Mouse (Mus musculus) forebrain, postnatal 0 days (tissue): ENCODE measurements around the gene Cdk2ap2. TPM values are rescaled to one million over a fixed set of nuclear protein-coding genes. Genes with fewer than 3 reads are reported as not detected.

Source experiments
- ATAC-seq: fragments of 200-750 bp; cut with Nextera tagmentation; 2 replicates; pipeline ENCODE4 v1.8.0; 2017; ENCODE audit warnings: mild to moderate bottlenecking, moderate library complexity
- DNase-seq: peaks from one replicate; pipeline ENCODE4 v3.0.0-alpha.2; 2015
- H3K27ac ChIP-seq: fragments of 300-500 bp; sonication (generic); 2 replicates; pipeline ENCODE4 v1.5.1; 2014; ENCODE audit warnings: low read depth, mild to moderate bottlenecking, antibody characterized with exemption, low read length, moderate library complexity, mixed read lengths
- H3K27me3 ChIP-seq: fragments of 300-500 bp; sonication (generic); 2 replicates; pipeline ENCODE4 v1.6.1; 2014; ENCODE audit warnings: mild to moderate bottlenecking, low read length, mixed read lengths; ENCODE audit not compliant: insufficient read depth
- H3K36me3 ChIP-seq: fragments of 300-500 bp; sonication (generic); 2 replicates; pipeline ENCODE4 v1.6.1; 2014; ENCODE audit warnings: mild to moderate bottlenecking, moderate library complexity; ENCODE audit not compliant: insufficient read depth
- H3K4me1 ChIP-seq: fragments of 300-500 bp; sonication (generic); 2 replicates; pipeline ENCODE4 v1.6.1; 2014; ENCODE audit warnings: antibody characterized with exemption; ENCODE audit not compliant: insufficient read depth
- H3K4me2 ChIP-seq: fragments of 300-500 bp; sonication (generic); 2 replicates; pipeline ENCODE4 v1.6.1; 2014; ENCODE audit warnings: low read depth, mild to moderate bottlenecking, moderate library complexity
- H3K4me3 ChIP-seq: fragments of 300-500 bp; sonication (generic); 2 replicates; pipeline ENCODE4 v1.5.1; 2014; ENCODE audit warnings: low read depth, low read length, mixed read lengths
- H3K9ac ChIP-seq: fragments of 300-500 bp; sonication (generic); 2 replicates; pipeline ENCODE4 v1.6.1; 2014; ENCODE audit warnings: mild to moderate bottlenecking
- H3K9me3 ChIP-seq: fragments of 300-500 bp; sonication (generic); 2 replicates; pipeline ENCODE4 v1.6.1; 2016; ENCODE audit warnings: low read length
- CTCF ChIP-seq: sonication (generic); IDR thresholded peaks from 2 replicates; pipeline ENCODE4 v1.5.1; 2016; ENCODE audit warnings: antibody characterized with exemption, control low read depth, low read depth
- WGBS: fragments of 180-500 bp; shearing (Covaris S2); extraction: QIAGEN DNeasy Blood & Tissue Kit; methylation state at CpG from one replicate; pipeline ENCODE4 v1.1.7; 2014; 5-methylcytosine and 5-hydroxymethylcytosine counted together
- polyA plus RNA-seq: library from polyadenylated mRNA; unstranded; fragments of >200 nt; fragmentation: Nextera tagmentation; extraction: Ambion mirVana; gene quantifications from 2 replicates; pipeline ENCODE4 v1.2.1, GENCODE M21; 2015
- total RNA-seq: library from RNA; depleted of rRNA; stranded (reverse); fragments of >200 nt; gene quantifications from 2 replicates; pipeline ENCODE4 v1.2.3, GENCODE M21; 2014

Gene Cdk2ap2
- total and polyA plus RNA-seq, 2 experiments from 2014 or later: 34.4 to 59.9 TPM

DNA sequence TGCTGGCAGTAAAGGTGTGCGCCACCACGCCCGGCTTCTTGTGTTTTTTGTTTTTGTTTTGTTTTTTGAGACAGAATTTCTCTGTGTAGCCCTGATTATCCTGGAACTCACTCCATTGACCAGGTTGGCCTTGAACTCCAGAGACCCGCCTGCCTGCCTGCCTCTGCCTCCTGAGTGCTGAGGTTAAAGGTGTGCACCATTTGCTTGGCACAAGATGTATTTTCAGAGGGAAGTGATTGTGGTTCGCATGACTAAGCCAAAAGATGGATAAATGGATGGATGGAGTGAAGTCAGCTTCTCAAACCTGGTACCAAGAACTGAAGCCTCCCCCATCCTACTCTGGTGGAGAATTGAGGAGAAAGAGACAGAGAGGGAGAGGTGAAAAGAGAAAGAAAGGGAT is 42.4 kb upstream of the Cdk2ap2 start:
- H3K4me2 ChIP-seq: no peak overlapping the region
- no peaks in the 10 kb centered on the region for H3K36me3 ChIP-seq
- H3K9ac ChIP-seq: no peak overlapping the region
- WGBS: 86% methylated on average over 5 of the region's 5 CpGs
- no peaks in the 10 kb centered on the region for H3K27me3 ChIP-seq
- H3K9me3 ChIP-seq: no peaks in the 10 kb centered on the region
- no peak for TF ChIP-seq CTCF
- DNase-seq: no peak
- ATAC-seq: no peak
- no peak overlapping the region for H3K27ac ChIP-seq
- no peak overlapping the region for H3K4me3 ChIP-seq
- H3K4me1 ChIP-seq: no peaks in the 10 kb centered on the region

DNA sequence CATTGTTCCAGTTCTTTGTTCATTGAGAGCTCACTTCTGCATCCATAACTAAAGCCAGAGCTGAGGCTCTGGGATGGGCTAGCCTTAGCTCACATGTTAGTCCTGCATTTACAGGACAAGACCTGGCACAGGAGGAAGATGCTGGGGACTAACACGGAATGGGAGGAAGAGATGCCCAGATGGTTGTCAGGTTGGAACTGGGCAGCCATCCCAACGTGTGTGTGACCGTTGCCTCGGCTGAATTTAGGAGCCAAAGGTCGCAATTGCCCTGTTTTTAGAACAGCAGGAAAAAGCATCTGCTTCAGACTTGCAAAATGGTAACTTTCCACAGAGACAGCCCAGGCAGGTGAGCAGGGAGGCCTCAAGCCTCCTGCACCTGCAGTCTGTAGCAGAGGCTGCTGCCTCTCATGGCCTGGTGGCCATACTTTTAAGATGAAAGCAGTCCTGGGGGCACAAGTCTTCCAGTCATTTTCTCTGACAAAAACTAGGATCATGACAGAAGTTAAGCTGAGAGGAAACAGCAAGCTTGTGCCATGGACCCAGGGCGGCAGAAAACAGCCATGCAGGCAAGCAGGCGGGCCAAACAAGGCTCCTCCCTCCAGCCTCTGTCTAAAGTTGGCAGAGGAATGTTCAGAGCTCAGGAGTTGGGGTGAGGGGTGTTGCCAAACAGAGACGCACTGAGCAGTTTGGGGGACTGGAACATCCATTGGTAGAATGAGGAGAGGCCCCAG is 41.6 kb upstream of the Cdk2ap2 start:
- TF ChIP-seq CTCF: no peak
- 69% methylated on average over 8 of the region's 8 CpGs for WGBS
- no peak overlapping the region for H3K9ac ChIP-seq
- no peaks in the 10 kb centered on the region for H3K4me1 ChIP-seq
- H3K36me3 ChIP-seq: no peaks in the 10 kb centered on the region
- H3K4me3 ChIP-seq: no peak overlapping the region
- no peak overlapping the region for H3K4me2 ChIP-seq
- H3K27ac ChIP-seq: no peak overlapping the region
- ATAC-seq: no peak
- H3K27me3 ChIP-seq: no peaks in the 10 kb centered on the region
- H3K9me3 ChIP-seq: no peaks in the 10 kb centered on the region
- no peak for DNase-seq

GRCm38 (mm10) chr19:4055947-4056693 is 40.9 kb upstream of the Cdk2ap2 start:
- Histone ChIP-seq H3K9ac (no peak overlapping the region), H3K27me3 (no peaks in the 10 kb centered on the region), H3K27ac (no peak overlapping the region), H3K4me3 (no peak overlapping the region), H3K36me3 (no peaks in the 10 kb centered on the region), H3K9me3 (no peaks in the 10 kb centered on the region), H3K4me1 (no peaks in the 10 kb centered on the region), H3K4me2 (no peak overlapping the region)
- 64% methylated on average over 15 of the region's 15 CpGs for WGBS
- TF ChIP-seq CTCF: no peak
- no peak for ATAC-seq
- DNase-seq: no peak

- Histone ChIP-seq H3K4me2 (no peak overlapping the region), H3K27ac (no peak overlapping the region), H3K27me3 (no peaks in the 10 kb centered on the region), H3K4me3 (no peak overlapping the region), H3K9me3 (no peaks in the 10 kb centered on the region), H3K4me1 (no peaks in the 10 kb centered on the region), H3K36me3 (no peaks in the 10 kb centered on the region), H3K9ac (no peak overlapping the region)
- DNase-seq: no peak
- ATAC-seq: no peak
- TF ChIP-seq CTCF: no peak
- WGBS: 39% methylated on average over 4 of the region's 4 CpGs
Observed at GRCm38 (mm10) chr19:4056727-4057126, 40.3 kb upstream of the Cdk2ap2 start.

DNA sequence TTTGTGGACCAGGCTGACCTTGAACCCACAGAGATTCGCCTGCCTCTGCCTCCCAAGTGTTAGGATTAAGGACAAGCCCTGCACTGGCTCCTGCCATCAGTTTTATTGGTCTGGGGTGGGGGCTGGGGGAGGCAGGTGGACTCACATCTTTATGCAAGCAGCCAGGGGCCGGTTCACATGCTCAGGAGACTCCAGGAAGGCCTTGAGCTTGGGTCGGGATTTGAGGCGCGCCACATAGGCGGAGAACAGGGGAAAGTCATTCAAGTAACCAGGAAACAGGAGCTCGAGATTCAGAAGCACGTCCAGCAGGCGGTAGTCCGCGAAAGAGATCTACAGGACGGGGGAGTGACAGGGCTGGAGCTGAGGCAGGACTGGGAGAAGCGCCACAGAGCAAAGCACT is 39.6 kb upstream of the Cdk2ap2 start:
- Histone ChIP-seq H3K4me2 (no peak overlapping the region), H3K4me1 (no peaks in the 10 kb centered on the region), H3K36me3 (no peaks in the 10 kb centered on the region), H3K9me3 (no peaks in the 10 kb centered on the region), H3K27me3 (no peaks in the 10 kb centered on the region), H3K27ac (no peak overlapping the region), H3K4me3 (no peak overlapping the region), H3K9ac (no peak overlapping the region)
- 85% methylated on average over 13 of the region's 13 CpGs for WGBS
- ATAC-seq (no peak), DNase-seq (no peak)
- TF ChIP-seq CTCF: no peak

DNA sequence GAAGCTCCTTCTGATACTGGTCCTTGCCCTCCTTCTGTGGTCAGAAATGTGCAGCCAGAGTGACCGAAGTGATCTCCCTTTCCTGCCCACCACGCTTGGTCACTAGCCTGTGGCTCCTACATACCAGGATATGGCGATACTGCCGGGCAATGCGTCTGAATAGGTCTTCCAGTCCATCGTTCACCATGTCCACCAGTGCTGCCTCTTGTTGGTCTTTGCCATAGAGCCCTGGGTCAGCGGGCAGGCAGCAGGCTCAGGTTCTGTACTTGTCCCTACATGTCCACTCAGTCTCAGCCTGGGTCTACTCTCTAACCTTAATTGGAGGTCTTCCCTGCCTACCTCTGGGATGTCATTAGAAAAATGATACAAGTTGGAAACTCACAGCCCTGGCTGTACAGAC is 39.0 kb upstream of the Cdk2ap2 start:
- no peak overlapping the region for H3K4me3 ChIP-seq
- no peaks in the 10 kb centered on the region for H3K9me3 ChIP-seq
- 92% methylated on average over 7 of the region's 7 CpGs for WGBS
- no peak overlapping the region for H3K9ac ChIP-seq
- no peaks in the 10 kb centered on the region for H3K36me3 ChIP-seq
- H3K4me2 ChIP-seq: no peak overlapping the region
- no peak overlapping the region for H3K27ac ChIP-seq
- DNase-seq: no peak
- no peak for ATAC-seq
- no peaks in the 10 kb centered on the region for H3K4me1 ChIP-seq
- no peaks in the 10 kb centered on the region for H3K27me3 ChIP-seq
- no peak for TF ChIP-seq CTCF

- 87% methylated on average over 5 of the region's 5 CpGs for WGBS
- no peak for DNase-seq
- no peak for TF ChIP-seq CTCF
Observed at GRCm38 (mm10) chr19:4058581-4058980, 38.4 kb upstream of the Cdk2ap2 start.

More at GRCm38 (mm10) chr19:4058581-4058980, 38.4 kb upstream of the Cdk2ap2 start:
- H3K4me3 ChIP-seq: no peak overlapping the region
- no peaks in the 10 kb centered on the region for H3K9me3 ChIP-seq
- no peak overlapping the region for H3K4me2 ChIP-seq
- no peaks in the 10 kb centered on the region for H3K4me1 ChIP-seq
- ATAC-seq: no peak
- H3K27me3 ChIP-seq: no peaks in the 10 kb centered on the region
- H3K9ac ChIP-seq: no peak overlapping the region
- no peaks in the 10 kb centered on the region for H3K36me3 ChIP-seq
- no peak overlapping the region for H3K27ac ChIP-seq
